Mouse (Mus musculus) midbrain, embryonic 10.5 days (tissue): ENCODE results near the gene C2cd5. TPM values are rescaled to one million over a fixed set of nuclear protein-coding genes. Genes with fewer than 3 reads are reported as not detected.
A peak's percentile ranks its signal among the peaks of the same experiment; 100 is the strongest.
"Not testable (repeated sequence)": the region's sequence is repeated elsewhere in the genome, so short reads cannot be mapped to it uniquely, and the experiment has no call there.

Experiments
- DNase-seq: peaks from one replicate; pipeline ENCODE4 v3.0.0-alpha.2; 2017; ENCODE audit warnings: low spot score
- H3K27ac ChIP-seq: fragments of 300-500 bp; sonication (generic); replicated peaks from 2 replicates; pipeline ENCODE4 v1.5.1; 2016; ENCODE audit warnings: mild to moderate bottlenecking
- H3K27me3 ChIP-seq: fragments of 300-500 bp; sonication (generic); 2 replicates; pipeline ENCODE4 v1.6.1; 2016; ENCODE audit warnings: low read depth, mild to moderate bottlenecking; ENCODE audit not compliant: poor library complexity, severe bottlenecking
- H3K36me3 ChIP-seq: fragments of 300-500 bp; sonication (generic); 2 replicates; pipeline ENCODE4 v1.6.1; 2016; ENCODE audit warnings: mild to moderate bottlenecking, moderate library complexity
- H3K4me1 ChIP-seq: fragments of 300-500 bp; sonication (generic); 2 replicates; pipeline ENCODE4 v1.6.1; 2016
- H3K4me3 ChIP-seq: fragments of 300-500 bp; sonication (generic); 2 replicates; pipeline ENCODE4 v1.5.1; 2016; ENCODE audit warnings: mild to moderate bottlenecking, moderate library complexity
- H3K9me3 ChIP-seq: fragments of 300-500 bp; sonication (generic); replicated peaks from 2 replicates; pipeline ENCODE4 v1.6.1; 2016; ENCODE audit warnings: mild to moderate bottlenecking
- WGBS: fragments of 180-500 bp; shearing (Covaris S2); methylation state at CpG from one replicate; pipeline ENCODE4 v1.1.7; 2016; 5-methylcytosine and 5-hydroxymethylcytosine counted together
- polyA plus RNA-seq: library from polyadenylated mRNA; unstranded; fragments of >200 nt; fragmentation: Nextera tagmentation; extraction: Ambion mirVana; gene quantifications from 2 replicates; pipeline ENCODE4 v1.2.1, GENCODE M21; 2016

C2cd5 gene
- polyA plus RNA-seq = 35.8 and 40.8 TPM in 2 replicates

DNA sequence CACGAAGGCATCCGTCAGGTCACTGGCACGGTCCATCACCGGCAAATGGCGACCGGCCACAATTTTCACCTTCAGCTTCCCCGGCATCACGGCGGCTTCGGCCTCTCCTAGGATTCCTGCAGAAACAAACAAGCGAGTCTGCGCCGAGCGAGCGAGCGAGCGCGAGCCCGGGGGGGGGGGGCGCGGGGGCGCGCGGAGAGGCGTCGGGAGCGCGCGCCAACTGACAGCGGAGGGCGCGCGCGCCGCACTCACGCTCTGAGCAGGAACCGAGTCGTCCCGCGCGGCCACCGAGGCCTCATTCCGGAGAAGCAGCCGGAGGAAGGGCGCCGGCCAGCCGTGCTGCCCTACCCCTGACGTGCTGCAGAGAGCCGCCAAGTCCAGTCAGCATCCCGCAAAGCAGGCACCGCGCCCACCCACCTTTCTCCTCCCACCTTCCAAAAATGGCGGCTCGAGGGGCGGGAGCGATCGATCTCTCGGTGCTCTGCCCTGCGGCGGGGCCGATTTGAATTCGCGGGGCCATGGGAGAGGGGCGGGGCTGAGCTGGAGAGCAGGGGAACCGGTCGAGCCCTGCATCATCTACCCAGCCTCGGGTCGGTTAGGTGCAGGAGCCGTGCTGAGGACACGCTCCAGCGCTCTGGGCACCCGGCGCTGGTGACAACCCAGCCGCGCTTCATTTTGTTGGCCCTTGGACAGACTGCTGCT, at the start of gene C2cd5:
TSS of gene C2cd5 (minus strand) at position 461 of the 702 bp plus-strand sequence.
- WGBS = under 1% methylated on average over 73 of the region's 75 CpGs

GRCm38 (mm10) chr6:143148868-143149267, 48.9 kb upstream of the C2cd5 start:
- no peaks in the 10 kb centered on the region; the same call in 1 of the 2 replicates for H3K27me3 ChIP-seq
- H3K36me3 ChIP-seq = no peaks in the 10 kb centered on the region
- no peaks in the 10 kb centered on the region for H3K9me3 ChIP-seq
- H3K4me1 ChIP-seq = peaks cover 11% of the 10 kb centered on the region
- no peak overlapping the region for H3K4me3 ChIP-seq
- H3K27ac ChIP-seq = no peak overlapping the region
- no peak for DNase-seq

More for the DNA sequence above, at the start of gene C2cd5:
- Histone ChIP-seq H3K36me3 (peaks cover 22% of the 10 kb centered on the region), H3K4me3 (peak within 1 kb of the TSS; percentile 96), H3K27me3 (no peaks in the 10 kb centered on the region; the same call in 1 of the 2 replicates), H3K27ac (peak within 1 kb of the TSS; percentile 95), H3K4me1 (peaks cover 14% of the 10 kb centered on the region), H3K9me3 (no peaks in the 10 kb centered on the region)
- DNase-seq = peak; percentile 98

- Histone ChIP-seq H3K27me3 (peaks cover 4% of the 10 kb centered on the region; the same call in 1 of the 2 replicates), H3K27ac (no peak overlapping the region), H3K9me3 (no peaks in the 10 kb centered on the region), H3K4me1 (peaks cover 8% of the 10 kb centered on the region), H3K4me3 (no peak overlapping the region), H3K36me3 (no peaks in the 10 kb centered on the region)
- 68% methylated on average over 8 of the region's 8 CpGs for WGBS
- DNase-seq = no peak
Observed at GRCm38 (mm10) chr6:143146756-143147155, 46.8 kb upstream of the C2cd5 start.

- peaks cover 8% of the 10 kb centered on the region for H3K4me1 ChIP-seq
- no peak overlapping the region for H3K4me3 ChIP-seq
- WGBS = 75% methylated on average over 7 of the region's 7 CpGs
- DNase-seq = no peak
- peaks cover 4% of the 10 kb centered on the region; the same call in 1 of the 2 replicates for H3K27me3 ChIP-seq
- no peak overlapping the region for H3K27ac ChIP-seq
- H3K36me3 ChIP-seq = no peaks in the 10 kb centered on the region
- no peaks in the 10 kb centered on the region for H3K9me3 ChIP-seq
Observed at GRCm38 (mm10) chr6:143145051-143145450, 45.1 kb upstream of the C2cd5 start.

GRCm38 (mm10) chr6:143144556-143144955, 44.6 kb upstream of the C2cd5 start:
- H3K4me3 ChIP-seq = no peak overlapping the region
- no peak overlapping the region for H3K27ac ChIP-seq
- H3K27me3 ChIP-seq = peaks cover 4% of the 10 kb centered on the region; the same call in 1 of the 2 replicates
- H3K36me3 ChIP-seq = no peaks in the 10 kb centered on the region
- H3K9me3 ChIP-seq = no peaks in the 10 kb centered on the region
- DNase-seq = no peak
- H3K4me1 ChIP-seq = peaks cover 8% of the 10 kb centered on the region
- WGBS = 88% methylated on average over 2 of the region's 2 CpGs

DNA sequence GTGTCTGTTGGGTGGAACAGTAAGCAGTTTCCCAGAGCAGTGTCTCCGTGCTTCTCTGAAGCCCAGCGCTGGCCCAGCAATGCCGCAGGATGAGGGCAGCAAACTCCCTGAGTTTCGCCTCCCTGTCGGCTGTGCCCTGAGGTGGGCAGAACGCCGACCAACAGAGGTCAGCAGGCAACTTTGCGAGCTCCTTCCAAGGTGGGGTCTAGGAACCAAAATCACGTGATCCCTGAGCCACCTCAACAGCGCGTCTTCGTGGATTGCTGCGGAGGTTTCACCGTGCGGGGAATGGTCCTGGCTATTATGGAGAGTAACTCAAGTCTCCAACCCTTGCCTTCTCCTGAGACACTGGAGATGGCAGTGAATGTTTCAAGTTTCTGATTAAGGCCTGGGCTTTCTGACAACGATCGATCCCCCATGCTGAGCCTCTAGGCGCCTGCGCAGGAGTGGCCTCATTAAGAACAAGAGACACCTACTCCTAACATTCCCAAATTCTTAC, 43.9 kb upstream of the C2cd5 start:
- Histone ChIP-seq H3K4me3 (peak overlapping the region; percentile 53), H3K9me3 (no peaks in the 10 kb centered on the region), H3K27ac (peak overlapping the region; percentile 63), H3K36me3 (no peaks in the 10 kb centered on the region), H3K27me3 (peaks cover 4% of the 10 kb centered on the region; the same call in 1 of the 2 replicates), H3K4me1 (peaks cover 8% of the 10 kb centered on the region)
- peak; percentile 28 for DNase-seq
- WGBS = 25% methylated on average over 19 of the region's 19 CpGs

DNA sequence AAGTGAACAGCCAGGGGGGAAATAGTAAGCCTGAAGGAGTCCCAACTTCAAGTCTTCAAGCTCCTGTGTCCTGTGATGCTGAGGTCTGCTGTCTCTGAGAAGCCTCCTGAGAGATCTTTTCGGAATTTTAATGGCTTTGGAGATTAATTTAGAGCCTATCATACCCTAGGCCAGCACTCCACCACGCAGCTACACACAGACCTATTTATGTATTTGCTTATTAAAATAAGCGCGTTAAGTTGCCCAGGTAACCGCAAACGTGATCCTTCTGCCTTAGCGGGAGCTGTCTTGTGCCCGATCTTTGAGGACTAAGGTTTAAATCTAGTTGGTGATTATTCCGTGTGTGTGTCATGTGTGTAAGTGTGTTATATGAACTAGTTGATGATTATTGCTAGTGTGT, 43.4 kb upstream of the C2cd5 start:
- no peak for DNase-seq
- no peaks in the 10 kb centered on the region for H3K9me3 ChIP-seq
- 82% methylated on average over 9 of the region's 9 CpGs for WGBS
- peaks cover 8% of the 10 kb centered on the region for H3K4me1 ChIP-seq
- H3K4me3 ChIP-seq = 0 out of 2 replicates have a peak overlapping the region, but pooled peaks have one; percentile 53
- peaks cover 4% of the 10 kb centered on the region; the same call in 1 of the 2 replicates for H3K27me3 ChIP-seq
- H3K27ac ChIP-seq = no peak overlapping the region
- H3K36me3 ChIP-seq = no peaks in the 10 kb centered on the region

- Histone ChIP-seq H3K4me3 (no peak overlapping the region), H3K27ac (no peak overlapping the region), H3K36me3 (no peaks in the 10 kb centered on the region), H3K9me3 (no peaks in the 10 kb centered on the region), H3K27me3 (peaks cover 4% of the 10 kb centered on the region; the same call in 1 of the 2 replicates), H3K4me1 (peaks cover 8% of the 10 kb centered on the region)
- no peak for DNase-seq
- 97% methylated on average over 4 of the region's 4 CpGs for WGBS
Observed at GRCm38 (mm10) chr6:143142861-143143260, 42.9 kb upstream of the C2cd5 start.

DNA sequence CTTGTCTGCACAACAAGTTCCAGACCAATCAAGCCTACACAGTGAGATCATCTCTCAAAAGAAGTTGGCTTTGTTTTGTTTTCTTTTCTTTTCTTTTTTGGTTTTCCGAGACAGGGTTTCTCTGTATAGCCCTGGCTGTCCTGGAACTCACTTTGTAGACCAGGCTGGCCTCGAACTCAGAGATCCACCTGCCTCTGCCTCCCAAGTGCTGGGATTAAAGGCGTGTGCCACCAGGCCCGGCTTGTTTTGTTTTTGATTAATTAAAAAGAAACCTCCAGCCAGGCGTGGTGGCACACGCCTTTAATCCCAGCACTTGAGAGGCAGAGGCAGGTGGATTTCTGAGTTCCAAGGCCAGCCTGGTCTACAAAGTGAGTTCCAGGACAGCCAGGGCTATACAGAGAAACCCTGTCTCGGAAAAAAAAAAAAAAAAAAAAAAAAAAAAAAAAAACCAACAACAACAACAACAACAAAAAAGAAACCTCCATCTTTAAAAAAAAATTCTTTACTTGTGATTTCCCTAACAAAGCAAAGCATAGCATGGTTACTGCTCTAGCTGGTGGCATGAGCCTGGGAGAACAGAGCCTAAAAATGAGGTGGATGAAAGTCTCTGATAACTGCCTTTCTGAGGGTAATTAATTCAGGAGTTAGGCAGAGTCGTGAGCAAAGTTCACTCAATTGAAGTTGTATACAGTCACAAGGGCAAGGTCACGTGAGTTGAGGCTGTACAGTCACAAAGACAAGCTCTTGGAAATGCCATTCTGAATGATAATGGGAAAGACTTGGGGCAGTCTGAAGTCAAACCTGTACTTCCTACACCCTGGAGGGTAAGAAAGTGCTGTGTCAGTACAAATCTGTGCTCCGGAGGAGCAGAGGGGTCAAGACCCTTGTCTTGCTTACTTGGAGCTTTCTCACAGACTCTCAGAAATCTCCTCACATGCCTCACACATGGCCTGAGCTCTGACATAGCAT, 42.0 kb upstream of the C2cd5 start:
- not testable (repeated sequence) for H3K27me3 ChIP-seq, H3K9me3 ChIP-seq, H3K4me3 ChIP-seq, H3K27ac ChIP-seq, DNase-seq, H3K36me3 ChIP-seq, H3K4me1 ChIP-seq
- WGBS = 81% methylated on average over 10 of the region's 10 CpGs

DNA sequence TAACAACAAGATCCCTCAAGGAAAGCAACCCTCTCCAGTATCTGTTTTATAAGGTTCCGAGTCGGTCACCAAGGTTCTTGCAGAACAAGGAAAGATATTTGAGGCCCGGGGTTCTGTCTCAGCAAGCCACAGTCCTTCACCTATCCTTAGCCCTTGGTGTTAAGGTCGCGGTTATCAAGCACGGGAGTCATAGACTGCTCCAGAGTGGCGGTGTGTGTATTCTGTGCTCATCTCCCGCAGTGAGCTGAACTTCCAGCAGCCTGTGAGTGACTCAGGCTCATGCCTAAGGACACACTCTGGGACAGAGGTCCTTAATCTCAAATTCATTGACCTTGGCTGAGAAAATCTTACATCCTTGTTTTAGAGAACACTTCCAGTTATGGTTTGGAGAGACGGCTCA, 40.9 kb upstream of the C2cd5 start:
- peaks cover 8% of the 10 kb centered on the region for H3K4me1 ChIP-seq
- H3K4me3 ChIP-seq = no peak overlapping the region
- no peaks in the 10 kb centered on the region for H3K36me3 ChIP-seq
- no peak overlapping the region for H3K27ac ChIP-seq
- no peak for DNase-seq
- peaks cover 4% of the 10 kb centered on the region; the same call in 1 of the 2 replicates for H3K27me3 ChIP-seq
- WGBS = 87% methylated on average over 9 of the region's 9 CpGs
- H3K9me3 ChIP-seq = no peaks in the 10 kb centered on the region

DNA sequence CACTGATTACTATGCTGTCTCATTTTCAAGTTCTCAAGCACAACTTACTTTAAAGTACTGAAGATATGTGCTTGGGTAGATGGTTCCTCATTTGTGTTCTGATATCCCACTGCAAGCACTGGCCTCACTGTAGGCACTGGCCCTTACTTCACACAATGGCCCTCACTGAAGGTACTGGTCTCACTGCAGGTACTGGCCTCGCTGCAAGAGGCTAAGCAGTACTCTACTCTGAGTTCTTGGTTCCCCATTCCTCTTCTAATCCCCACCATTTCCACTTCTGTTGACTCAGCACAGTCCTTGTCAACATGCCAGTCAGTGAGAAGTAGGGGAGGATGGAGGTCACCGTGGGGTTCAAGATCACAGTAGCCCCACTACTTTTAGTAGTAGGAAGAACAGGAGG, 39.5 kb upstream of the C2cd5 start:
- H3K36me3 ChIP-seq = no peaks in the 10 kb centered on the region
- H3K9me3 ChIP-seq = no peaks in the 10 kb centered on the region
- H3K27ac ChIP-seq = no peak overlapping the region
- H3K27me3 ChIP-seq = 0 out of 2 replicates have a peak, but pooled peaks cover 4% of the 10 kb centered on the region
- H3K4me3 ChIP-seq = no peak overlapping the region
- WGBS = 91% methylated on average over 2 of the region's 2 CpGs
- no peak for DNase-seq
- H3K4me1 ChIP-seq = peaks cover 8% of the 10 kb centered on the region

DNA sequence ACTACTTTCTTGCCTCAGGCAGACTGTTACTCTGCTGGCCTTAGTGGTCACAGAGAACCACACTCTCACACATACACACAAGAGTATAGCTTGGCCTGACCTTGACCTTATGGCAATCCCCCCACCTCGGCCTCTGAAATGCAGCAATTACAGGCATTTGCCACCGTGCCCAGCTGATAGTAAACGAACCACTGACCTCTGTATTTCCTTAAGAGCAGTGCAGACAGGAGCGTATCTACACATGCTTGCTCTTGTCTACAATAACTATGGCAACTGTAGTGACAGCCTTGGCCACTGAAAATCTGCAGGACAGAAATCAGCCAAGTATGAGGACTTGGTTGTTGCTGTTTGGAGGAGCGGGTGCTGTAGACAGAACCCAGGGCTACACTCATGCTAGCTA, 37.4 kb upstream of the C2cd5 start:
- Histone ChIP-seq H3K27me3 (no peaks in the 10 kb centered on the region), H3K36me3 (no peaks in the 10 kb centered on the region), H3K4me3 (no peak overlapping the region), H3K27ac (no peak overlapping the region), H3K4me1 (no peaks in the 10 kb centered on the region), H3K9me3 (no peaks in the 10 kb centered on the region)
- WGBS = 80% methylated on average over 5 of the region's 5 CpGs
- no peak for DNase-seq
